Mouse (Mus musculus) forebrain, embryonic 13.5 days (tissue): ENCODE measurements around the gene Lhfp. TPM values are rescaled to one million over a fixed set of nuclear protein-coding genes. Genes with fewer than 3 reads are reported as not detected.

Experiments
- ATAC-seq: fragments of 200-750 bp; cut with Nextera tagmentation; 2 replicates; pipeline ENCODE4 v1.8.0; 2017
- H3K27ac ChIP-seq: fragments of 300-500 bp; sonication (generic); 2 replicates; pipeline ENCODE4 v1.5.1; 2015; ENCODE audit warnings: inconsistent platforms, mild to moderate bottlenecking, moderate library complexity
- H3K27me3 ChIP-seq: fragments of 300-500 bp; sonication (generic); 2 replicates; pipeline ENCODE4 v1.6.1; 2015; ENCODE audit warnings: mild to moderate bottlenecking, inconsistent platforms
- H3K36me3 ChIP-seq: fragments of 300-500 bp; sonication (generic); 2 replicates; pipeline ENCODE4 v1.6.1; 2015; ENCODE audit warnings: mild to moderate bottlenecking, inconsistent platforms; ENCODE audit not compliant: poor library complexity, severe bottlenecking
- H3K4me1 ChIP-seq: fragments of 300-500 bp; sonication (generic); 2 replicates; pipeline ENCODE4 v1.6.1; 2015; ENCODE audit warnings: inconsistent platforms
- H3K4me2 ChIP-seq: fragments of 300-500 bp; sonication (generic); 2 replicates; pipeline ENCODE4 v1.6.1; 2015; ENCODE audit warnings: inconsistent platforms, mild to moderate bottlenecking, moderate library complexity
- H3K4me3 ChIP-seq: fragments of 300-500 bp; sonication (generic); 2 replicates; pipeline ENCODE4 v1.5.1; 2015; ENCODE audit warnings: mild to moderate bottlenecking, inconsistent platforms
- H3K9ac ChIP-seq: fragments of 300-500 bp; sonication (generic); 2 replicates; pipeline ENCODE4 v1.6.1; 2015; ENCODE audit warnings: mild to moderate bottlenecking, inconsistent platforms
- H3K9me3 ChIP-seq: fragments of 300-500 bp; sonication (generic); replicated peaks from 2 replicates; pipeline ENCODE4 v1.6.1; 2016; ENCODE audit warnings: inconsistent platforms
- WGBS: fragments of 180-500 bp; shearing (Covaris S2); methylation state at CpG from one replicate; pipeline ENCODE4 v1.1.7; 2015; 5-methylcytosine and 5-hydroxymethylcytosine counted together
- polyA plus RNA-seq: library from polyadenylated mRNA; unstranded; fragments of >200 nt; fragmentation: Nextera tagmentation; extraction: Ambion mirVana; gene quantifications from 2 replicates; pipeline ENCODE4 v1.2.1, GENCODE M21; 2015

Gene Lhfp
- polyA plus RNA-seq, 1 experiment from 2014 or later: 23.9 TPM

DNA sequence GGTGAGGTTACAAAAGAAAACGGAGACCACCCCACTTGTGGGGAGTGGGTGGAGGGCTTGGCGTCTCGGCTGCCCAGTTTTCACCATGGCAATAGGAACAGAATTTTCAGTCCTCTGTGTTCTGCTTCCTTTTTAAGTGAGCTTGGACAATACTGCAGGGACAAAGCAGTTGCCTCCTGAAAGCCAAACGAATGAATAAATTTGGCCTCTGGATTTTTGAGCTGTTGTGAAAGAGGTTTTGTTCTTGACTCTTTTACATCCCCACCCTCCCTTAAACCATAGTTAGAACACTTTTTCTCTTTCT lies 165.8 kb downstream of the Lhfp start:
- H3K9ac ChIP-seq: no peak overlapping the region
- H3K4me1 ChIP-seq: peaks cover 28% of the 10 kb centered on the region
- no peak overlapping the region for H3K27ac ChIP-seq
- no peaks in the 10 kb centered on the region for H3K36me3 ChIP-seq
- no peaks in the 10 kb centered on the region for H3K27me3 ChIP-seq
- H3K4me3 ChIP-seq: no peak overlapping the region
- no peaks in the 10 kb centered on the region for H3K9me3 ChIP-seq
- peak overlapping the region; percentile 16; the same call in 1 of the 2 replicates for H3K4me2 ChIP-seq
- no peak for ATAC-seq
- 1% methylated on average over 4 of the region's 4 CpGs for WGBS

GRCm38 (mm10) chr3:53210691-53211526 lies 169.6 kb downstream of the Lhfp start:
- peaks cover 32% of the 10 kb centered on the region for H3K4me1 ChIP-seq
- H3K36me3 ChIP-seq: no peaks in the 10 kb centered on the region
- H3K4me3 ChIP-seq: no peak overlapping the region
- no peak overlapping the region for H3K27ac ChIP-seq
- no peaks in the 10 kb centered on the region for H3K9me3 ChIP-seq
- no peak overlapping the region for H3K4me2 ChIP-seq
- H3K27me3 ChIP-seq: no peaks in the 10 kb centered on the region
- WGBS: 36% methylated on average over 10 of the region's 10 CpGs
- H3K9ac ChIP-seq: no peak overlapping the region
- ATAC-seq: no peak

DNA sequence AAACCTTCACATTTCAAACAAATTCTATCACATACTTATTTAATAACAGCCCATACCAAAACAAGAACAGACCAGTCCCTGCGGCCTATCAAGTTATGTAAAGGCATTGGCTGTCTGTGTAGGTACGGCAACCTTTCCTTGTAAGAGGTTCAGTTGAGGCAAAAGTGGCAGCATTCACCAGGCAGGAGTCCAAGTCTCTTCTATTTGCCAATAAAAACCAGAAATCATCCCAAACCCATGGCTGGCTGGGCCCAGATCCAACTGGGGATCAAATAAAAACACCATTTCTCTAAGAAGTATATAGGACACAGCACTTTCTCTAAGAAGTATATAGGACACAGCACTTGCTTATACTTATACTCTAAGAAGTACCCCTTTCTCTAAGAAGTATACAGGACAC lies 171.3 kb downstream of the Lhfp start:
- Histone ChIP-seq H3K9me3 (no peaks in the 10 kb centered on the region), H3K4me2 (no peak overlapping the region), H3K36me3 (no peaks in the 10 kb centered on the region), H3K27me3 (no peaks in the 10 kb centered on the region), H3K27ac (no peak overlapping the region), H3K4me3 (no peak overlapping the region), H3K4me1 (peaks cover 19% of the 10 kb centered on the region), H3K9ac (no peak overlapping the region)
- WGBS: 91% methylated on average over 2 of the region's 2 CpGs
- ATAC-seq: no peak

GRCm38 (mm10) chr3:53213346-53213745 lies 172.0 kb downstream of the Lhfp start:
- Histone ChIP-seq H3K27ac (0 out of 2 replicates have a peak overlapping the region, but pooled peaks have one; percentile 14), H3K4me3 (no peak overlapping the region), H3K9ac (no peak overlapping the region), H3K4me2 (no peak overlapping the region), H3K4me1 (peaks cover 19% of the 10 kb centered on the region), H3K36me3 (no peaks in the 10 kb centered on the region), H3K27me3 (no peaks in the 10 kb centered on the region), H3K9me3 (no peaks in the 10 kb centered on the region)
- 60% methylated on average over 3 of the region's 3 CpGs for WGBS
- no peak for ATAC-seq

- Histone ChIP-seq H3K4me2 (no peak overlapping the region), H3K9ac (no peak overlapping the region), H3K9me3 (no peaks in the 10 kb centered on the region), H3K36me3 (no peaks in the 10 kb centered on the region), H3K27me3 (no peaks in the 10 kb centered on the region), H3K27ac (peak overlapping the region; percentile 14; the same call in 1 of the 2 replicates), H3K4me1 (peaks cover 19% of the 10 kb centered on the region), H3K4me3 (no peak overlapping the region)
- WGBS: 35% methylated on average over 7 of the region's 7 CpGs
- no peak for ATAC-seq
Measured at GRCm38 (mm10) chr3:53213746-53214271, 172.5 kb downstream of the Lhfp start.

DNA sequence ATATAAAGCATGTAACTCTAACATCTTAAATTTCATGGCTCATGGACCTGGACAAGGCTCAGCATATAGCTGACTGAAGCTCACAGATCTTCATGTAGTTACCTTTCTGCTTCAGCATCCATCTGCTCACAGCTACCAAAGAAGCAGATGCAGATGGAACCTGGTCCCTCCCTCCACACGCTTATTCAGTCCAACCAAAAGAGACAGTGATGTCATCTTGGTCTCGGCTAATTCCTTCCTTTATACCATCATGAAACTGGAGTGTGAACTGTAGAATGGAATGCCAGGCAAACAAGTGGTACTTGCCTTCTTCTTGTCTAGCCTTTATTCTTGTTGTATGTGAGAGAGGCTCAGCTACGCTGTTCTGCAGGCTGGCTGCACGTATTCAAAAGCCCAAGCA lies 173.1 kb downstream of the Lhfp start:
- H3K27ac ChIP-seq: no peak overlapping the region
- H3K4me1 ChIP-seq: peaks cover 19% of the 10 kb centered on the region
- H3K4me3 ChIP-seq: no peak overlapping the region
- no peaks in the 10 kb centered on the region for H3K9me3 ChIP-seq
- no peak for ATAC-seq
- no peaks in the 10 kb centered on the region for H3K36me3 ChIP-seq
- H3K9ac ChIP-seq: no peak overlapping the region
- 23% methylated on average over 4 of the region's 4 CpGs for WGBS
- H3K27me3 ChIP-seq: no peaks in the 10 kb centered on the region
- H3K4me2 ChIP-seq: no peak overlapping the region

GRCm38 (mm10) chr3:53217697-53218096 lies 176.4 kb downstream of the Lhfp start:
- peaks cover 13% of the 10 kb centered on the region for H3K4me1 ChIP-seq
- no peaks in the 10 kb centered on the region for H3K9me3 ChIP-seq
- H3K27ac ChIP-seq: no peak overlapping the region; the same call in 1 of the 2 replicates
- H3K36me3 ChIP-seq: no peaks in the 10 kb centered on the region
- H3K9ac ChIP-seq: no peak overlapping the region
- 70% methylated on average over 5 of the region's 5 CpGs for WGBS
- no peak overlapping the region for H3K4me3 ChIP-seq
- H3K27me3 ChIP-seq: no peaks in the 10 kb centered on the region
- no peak for ATAC-seq
- H3K4me2 ChIP-seq: no peak overlapping the region

- Histone ChIP-seq H3K4me2 (no peak overlapping the region), H3K27ac (no peak overlapping the region), H3K36me3 (no peaks in the 10 kb centered on the region), H3K9ac (no peak overlapping the region), H3K4me1 (peaks cover 10% of the 10 kb centered on the region), H3K27me3 (no peaks in the 10 kb centered on the region), H3K9me3 (no peaks in the 10 kb centered on the region), H3K4me3 (no peak overlapping the region)
- ATAC-seq: no peak
- WGBS: 72% methylated on average over 5 of the region's 5 CpGs
Measured at GRCm38 (mm10) chr3:53221531-53222272, 180.4 kb downstream of the Lhfp start.

DNA sequence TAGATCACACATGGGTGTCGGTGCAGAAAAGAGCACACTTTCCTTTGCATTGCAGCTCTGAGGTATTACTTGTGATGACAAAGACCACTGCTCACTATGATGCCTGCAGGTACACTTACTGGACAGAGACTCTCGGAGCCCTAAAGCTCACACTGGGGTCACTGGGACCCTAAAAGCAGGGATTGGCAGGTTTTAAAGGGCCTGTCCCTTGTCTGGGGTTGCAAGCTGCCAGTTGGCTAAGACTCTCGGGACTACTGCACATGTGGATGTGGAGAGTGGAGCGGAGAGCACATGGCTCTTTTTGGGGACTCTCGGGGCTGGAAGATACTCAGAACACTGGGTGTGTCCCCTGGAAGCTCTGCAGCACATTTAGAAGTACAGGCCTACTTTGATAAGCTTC lies 182.8 kb downstream of the Lhfp start:
- WGBS: 89% methylated on average over 5 of the region's 5 CpGs
- no peak overlapping the region for H3K9ac ChIP-seq
- H3K9me3 ChIP-seq: no peaks in the 10 kb centered on the region
- H3K4me2 ChIP-seq: no peak overlapping the region
- no peak for ATAC-seq
- no peaks in the 10 kb centered on the region for H3K36me3 ChIP-seq
- H3K4me1 ChIP-seq: peaks cover 10% of the 10 kb centered on the region
- no peak overlapping the region for H3K27ac ChIP-seq
- no peaks in the 10 kb centered on the region for H3K27me3 ChIP-seq
- H3K4me3 ChIP-seq: no peak overlapping the region

- H3K9me3 ChIP-seq: no peaks in the 10 kb centered on the region
- no peak for ATAC-seq
- no peak overlapping the region for H3K9ac ChIP-seq
- H3K4me1 ChIP-seq: peaks cover 14% of the 10 kb centered on the region
- no peak overlapping the region for H3K4me2 ChIP-seq
- no peaks in the 10 kb centered on the region for H3K27me3 ChIP-seq
- no peaks in the 10 kb centered on the region for H3K36me3 ChIP-seq
- WGBS: 30% methylated on average over 6 of the region's 6 CpGs
- H3K4me3 ChIP-seq: no peak overlapping the region
- no peak overlapping the region for H3K27ac ChIP-seq
Measured at GRCm38 (mm10) chr3:53225774-53226173, 184.4 kb downstream of the Lhfp start.

DNA sequence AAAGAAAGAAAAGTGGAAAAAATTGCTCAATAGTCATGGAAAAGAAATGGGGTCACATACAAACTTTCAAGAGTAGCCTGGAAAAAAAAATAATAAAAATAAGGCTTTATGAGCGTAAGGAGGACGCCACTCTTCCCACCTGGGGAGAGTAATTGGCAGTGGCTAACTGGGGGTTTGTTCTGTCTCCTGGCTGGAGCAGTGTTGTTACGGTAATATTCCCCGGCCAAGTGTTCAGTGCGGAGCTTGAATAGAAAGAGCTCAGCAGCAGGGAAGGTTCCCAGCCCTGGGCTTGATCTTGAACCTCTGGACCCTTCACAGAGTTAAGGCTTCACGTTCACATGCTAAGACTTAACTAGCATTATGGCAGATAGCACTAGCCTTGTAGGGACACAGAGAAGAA lies 184.9 kb downstream of the Lhfp start:
- ATAC-seq: no peak
- no peak overlapping the region; the same call in 1 of the 2 replicates for H3K27ac ChIP-seq
- no peak overlapping the region for H3K4me3 ChIP-seq
- H3K36me3 ChIP-seq: no peaks in the 10 kb centered on the region
- peaks cover 15% of the 10 kb centered on the region for H3K4me1 ChIP-seq
- no peak overlapping the region for H3K4me2 ChIP-seq
- H3K9me3 ChIP-seq: no peaks in the 10 kb centered on the region
- H3K9ac ChIP-seq: no peak overlapping the region
- H3K27me3 ChIP-seq: no peaks in the 10 kb centered on the region
- 68% methylated on average over 6 of the region's 6 CpGs for WGBS

GRCm38 (mm10) chr3:53227866-53228265 lies 186.5 kb downstream of the Lhfp start:
- no peak overlapping the region for H3K4me2 ChIP-seq
- H3K9ac ChIP-seq: no peak overlapping the region
- peaks cover 15% of the 10 kb centered on the region for H3K4me1 ChIP-seq
- H3K27me3 ChIP-seq: no peaks in the 10 kb centered on the region
- no peaks in the 10 kb centered on the region for H3K36me3 ChIP-seq
- ATAC-seq: no peak
- no peaks in the 10 kb centered on the region for H3K9me3 ChIP-seq
- H3K4me3 ChIP-seq: no peak overlapping the region
- H3K27ac ChIP-seq: no peak overlapping the region
